In genomic region chr6:119196382-119197305, GRCm38 (mm10) we compare ENCODE assay signal across 10 mouse cellular contexts. TPM values are rescaled to one million over a fixed set of nuclear protein-coding genes. Genes with fewer than 3 reads are reported as not detected.
DNase-seq lines count a peak whose midpoint lies in the region; ATAC-seq and TF ChIP-seq lines count a peak whose summit lies in the region.
"Had no signal": no experiment of that assay in that cellular context is flagged by ENCODE, and none has a peak within 500 bp of the region (broad histone marks: within the 10 kb centered on the region; RNA-seq: fewer than 3 reads in every experiment).

TSS of gene Cacna1c (minus strand) at chr6:119196418.

- no peak for TF ChIP-seq POLR2A in lung, adult 2 months (IDR thresholded peaks at IDR 0.05; ENCODE audit: borderline replicate concordance, extremely low read depth, low read depth, low read length)

- ATAC-seq in heart, postnatal 0 days (ENCODE audit: insufficient read depth, low read depth) = peak; percentile 92

- H3K36me3 ChIP-seq in heart, postnatal 0 days (replicated peaks; ENCODE audit: control insufficient read depth, insufficient read depth, low read length) = peaks cover 11% of the 10 kb centered on the region

- WGBS in heart, postnatal 0 days = 15% methylated on average over 17 of the region's 17 CpGs
- 59% methylated on average over 17 of the region's 17 CpGs for WGBS in lung, adult 2 months

- intact Hi-C loops in gastrocnemius, postnatal 36 days (cut with DNase I) = no loop called here

- peak within 1 kb of the TSS; percentile 66 for H3K4me2 ChIP-seq in heart, postnatal 0 days (ENCODE audit: low read depth, low read length)
- H3K4me2 ChIP-seq: neural tube, embryonic 13.5 days had no signal

- H3K27ac ChIP-seq in heart, postnatal 0 days (ENCODE audit: low read depth) = peak within 1 kb of the TSS; percentile 98
- H3K27ac ChIP-seq: neural tube, embryonic 13.5 days had no signal

- no peaks in the 10 kb centered on the region for H3K27me3 ChIP-seq in heart, postnatal 0 days (ENCODE audit: control insufficient read depth, insufficient read depth, low read length)
- H3K27me3 ChIP-seq: neural tube, embryonic 13.5 days had no signal

- peak; percentile 50 for DNase-seq in kidney, postnatal 10 days
- DNase-seq in kidney, adult 9 months = no peak
- DNase-seq in adrenal gland, postnatal 4 days (ENCODE audit: low spot score in 2 of 2) = no peak
- DNase-seq in heart, postnatal 0 days (ENCODE audit: low spot score) = peak; percentile 96
- DNase-seq in lung, adult 2 months = no peak
- DNase-seq in urinary bladder, adult 18-20 months (ENCODE audit: low spot score in 2 of 2) = no peak
- no peak for DNase-seq in gastrocnemius, postnatal 36 days
- no peak for DNase-seq in adipocyte (ENCODE audit: low spot score)

- no peak for TF ChIP-seq CTCF in heart, postnatal 0 days (IDR thresholded peaks at IDR 0.05; ENCODE audit: low read depth)
- no peak for TF ChIP-seq CTCF in lung, adult 2 months (IDR thresholded peaks at IDR 0.05; ENCODE audit: insufficient read depth, low read length)

- H3K4me1 ChIP-seq in heart, postnatal 0 days (ENCODE audit: control insufficient read depth, insufficient read depth) = peaks cover 42% of the 10 kb centered on the region
- no peaks in the 10 kb centered on the region for H3K4me1 ChIP-seq in lung, adult 2 months (ENCODE audit: control insufficient read depth, insufficient read depth, low read length)

- peak; percentile 99 for TF ChIP-seq EP300 in heart, postnatal 0 days (IDR thresholded peaks at IDR 0.05; ENCODE audit: low read depth)

- H3K9me3 ChIP-seq in heart, postnatal 0 days (replicated peaks; ENCODE audit: control insufficient read depth, low read length) = no peaks in the 10 kb centered on the region
- H3K9me3 ChIP-seq: G1E; neural tube, embryonic 13.5 days had no signal

- peak within 1 kb of the TSS; percentile 73 for H3K9ac ChIP-seq in heart, postnatal 0 days (replicated peaks; ENCODE audit: low read depth, low read length)
- H3K9ac ChIP-seq: neural tube, embryonic 13.5 days had no signal

- H3K4me3 ChIP-seq in heart, postnatal 0 days (ENCODE audit: low read depth, low read length) = peak within 1 kb of the TSS; percentile 60
- no peak within 1 kb of the TSS for H3K4me3 ChIP-seq in lung, adult 2 months (replicated peaks; ENCODE audit: extremely low read depth, low read depth, low read length)
- H3K4me3 ChIP-seq: neural tube, embryonic 13.5 days had no signal

RNA-seq across cellular contexts. Expression of gene Cacna1c, which starts in this region (rescaled TPM):
- total RNA-seq in adrenal gland, postnatal 4 days (2021) = 10 to 100 TPM; 71.6 to 78.9 TPM
- 120 and 159 TPM in 2 replicates for total RNA-seq in heart, postnatal 0 days (2014; rRNA removed; ENCODE audit: low replicate concordance)
- 46.5 and 51.3 TPM in 2 replicates for polyA plus RNA-seq in heart, postnatal 0 days (2015; fragmentation: Nextera tagmentation; extraction: Ambion mirVana)
- 11.3 and 16.3 TPM in 2 replicates for polyA plus RNA-seq in lung, adult 2 months (2012; rRNA removed)
- 1 to 10 TPM; 1.5 to 2.3 TPM for total RNA-seq in gastrocnemius, postnatal 36 days (2021)
- polyA plus RNA-seq: G1E had no signal

Comparison
In these comparisons a context has a peak if more than half of its experiments do, and no peak if none do; other contexts are left out.
1. RNA of gene Cacna1c (total RNA-seq): 120 to 159 TPM in heart, postnatal 0 days and 71.6 to 78.9 TPM in adrenal gland, postnatal 4 days; 1.5 to 2.3 TPM in gastrocnemius, postnatal 36 days; every median in the first group is over 10 times any median in the second.
2. DNase-seq: peak in kidney, postnatal 10 days (single experiment) and heart, postnatal 0 days (single experiment); none in kidney, adult 9 months (single experiment), adrenal gland, postnatal 4 days (0 of 2), lung, adult 2 months (single experiment), urinary bladder, adult 18-20 months (0 of 2), gastrocnemius, postnatal 36 days (0 of 2) and adipocyte (single experiment).